Mouse (Mus musculus) neural tube, embryonic 14.5 days (tissue): ENCODE results near the gene Olfr49. TPM values are rescaled to one million over a fixed set of nuclear protein-coding genes. Genes with fewer than 3 reads are reported as not detected.

ENCODE experiments used
- ATAC-seq: fragments of 200-750 bp; cut with Nextera tagmentation; 2 replicates; pipeline ENCODE4 v1.8.0; 2017; ENCODE audit warnings: low read depth, mild to moderate bottlenecking, moderate TSS enrichment, moderate library complexity
- H3K27ac ChIP-seq: fragments of 300-500 bp; sonication (generic); 2 replicates; pipeline ENCODE4 v1.5.1; 2014; ENCODE audit warnings: low read depth, mild to moderate bottlenecking, control low read depth, low read length, moderate library complexity, mixed read lengths
- H3K27me3 ChIP-seq: fragments of 300-500 bp; sonication (generic); 2 replicates; pipeline ENCODE4 v1.6.1; 2014; ENCODE audit warnings: low read length; ENCODE audit not compliant: control insufficient read depth, insufficient read depth
- H3K36me3 ChIP-seq: fragments of 300-500 bp; sonication (generic); 2 replicates; pipeline ENCODE4 v1.6.1; 2014; ENCODE audit warnings: low read length, mixed read lengths; ENCODE audit not compliant: control insufficient read depth, insufficient read depth
- H3K4me1 ChIP-seq: fragments of 300-500 bp; sonication (generic); 2 replicates; pipeline ENCODE4 v1.6.1; 2014; ENCODE audit warnings: low read length; ENCODE audit not compliant: control insufficient read depth, insufficient read depth
- H3K4me2 ChIP-seq: fragments of 300-500 bp; sonication (generic); 2 replicates; pipeline ENCODE4 v1.6.1; 2014; ENCODE audit warnings: mild to moderate bottlenecking, low read depth, low read length, control low read depth
- H3K4me3 ChIP-seq: fragments of 300-500 bp; sonication (generic); 2 replicates; pipeline ENCODE4 v1.5.1; 2014; ENCODE audit warnings: low read depth, low read length, control low read depth, mixed read lengths
- H3K9ac ChIP-seq: fragments of 300-500 bp; sonication (generic); replicated peaks from 2 replicates; pipeline ENCODE4 v1.6.1; 2014; ENCODE audit warnings: low read depth, mild to moderate bottlenecking, control low read depth, low read length, mixed read lengths
- H3K9me3 ChIP-seq: fragments of 300-500 bp; sonication (generic); 2 replicates; pipeline ENCODE4 v1.6.1; 2016; ENCODE audit warnings: low read length; ENCODE audit not compliant: control insufficient read depth
- WGBS: fragments of 180-500 bp; shearing (Covaris S2); extraction: QIAGEN DNeasy Blood & Tissue Kit; methylation state at CpG from one replicate; pipeline ENCODE4 v1.1.7; 2014; 5-methylcytosine and 5-hydroxymethylcytosine counted together
- polyA plus RNA-seq: library from polyadenylated mRNA; unstranded; fragments of >200 nt; fragmentation: Nextera tagmentation; extraction: Ambion mirVana; gene quantifications from 2 replicates; pipeline ENCODE4 v1.2.1, GENCODE M21; 2014

The Olfr49 gene
- polyA plus RNA-seq, 1 experiment from 2014 or later, result not detected

DNA sequence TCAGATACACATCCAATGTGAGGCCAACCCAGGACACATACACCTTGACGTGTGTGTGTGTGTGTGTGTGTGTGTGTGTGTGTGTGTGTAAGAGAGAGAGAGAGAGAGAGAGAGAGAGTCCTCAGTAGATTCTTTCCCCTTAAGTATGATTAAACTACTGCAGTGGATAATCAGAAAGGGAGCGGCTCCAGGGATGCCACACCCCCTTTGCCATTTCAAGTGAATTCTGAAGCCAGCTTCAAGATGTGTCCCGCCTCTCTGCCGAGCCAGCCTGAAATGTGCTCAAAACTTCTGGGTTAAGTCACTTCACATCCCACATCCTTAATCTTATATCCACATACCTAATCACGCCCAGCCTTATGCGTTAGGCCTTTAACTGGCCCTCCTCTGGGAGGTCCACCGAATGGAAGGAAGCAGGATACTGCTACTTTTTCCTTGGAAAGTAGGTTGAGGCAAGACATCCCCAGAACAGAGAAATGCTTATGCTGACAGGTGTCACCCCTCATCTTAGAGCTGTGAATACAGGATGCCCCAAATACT is 26.5 kb downstream of the Olfr49 start:
- H3K27me3 ChIP-seq, result no peaks in the 10 kb centered on the region
- 0 out of 2 replicates have a peak, but pooled peaks cover 3% of the 10 kb centered on the region for H3K4me1 ChIP-seq
- no peak for ATAC-seq
- H3K27ac ChIP-seq, result no peak overlapping the region
- WGBS, result 72% methylated on average over 7 of the region's 7 CpGs
- no peaks in the 10 kb centered on the region for H3K36me3 ChIP-seq
- no peak overlapping the region for H3K9ac ChIP-seq
- no peak overlapping the region for H3K4me3 ChIP-seq
- no peak overlapping the region for H3K4me2 ChIP-seq
- H3K9me3 ChIP-seq, result no peaks in the 10 kb centered on the region

GRCm38 (mm10) chr14:54254670-54255202 is 30.0 kb downstream of the Olfr49 start:
- H3K36me3 ChIP-seq, result no peaks in the 10 kb centered on the region
- no peaks in the 10 kb centered on the region for H3K9me3 ChIP-seq
- no peak for ATAC-seq
- H3K4me2 ChIP-seq, result peak overlapping the region; percentile 50
- no peak overlapping the region for H3K27ac ChIP-seq
- 71% methylated on average over 12 of the region's 12 CpGs for WGBS
- no peak overlapping the region for H3K9ac ChIP-seq
- peak overlapping the region; percentile 69 for H3K4me3 ChIP-seq
- H3K4me1 ChIP-seq, result peaks cover 31% of the 10 kb centered on the region
- H3K27me3 ChIP-seq, result no peaks in the 10 kb centered on the region

- Histone ChIP-seq H3K4me3 (peak within 1 kb of the TSS; percentile 69), H3K4me2 (peak within 1 kb of the TSS; percentile 62), H3K4me1 (peaks cover 34% of the 10 kb centered on the region), H3K9me3 (no peaks in the 10 kb centered on the region), H3K9ac (peak within 1 kb of the TSS; percentile 63), H3K27me3 (no peaks in the 10 kb centered on the region), H3K36me3 (no peaks in the 10 kb centered on the region), H3K27ac (peak within 1 kb of the TSS; percentile 75)
- peak; percentile 100 for ATAC-seq
- under 1% methylated on average over 39 of the region's 39 CpGs for WGBS
Measured at GRCm38 (mm10) chr14:54253741-54254291, 30.9 kb downstream of the Olfr49 start, which contains the start of the genes Dad1 and Abhd4. Gene Dad1, minus strand, starts transcription at chr14:54254104. Gene Abhd4, plus strand, starts transcription at chr14:54254188.

DNA sequence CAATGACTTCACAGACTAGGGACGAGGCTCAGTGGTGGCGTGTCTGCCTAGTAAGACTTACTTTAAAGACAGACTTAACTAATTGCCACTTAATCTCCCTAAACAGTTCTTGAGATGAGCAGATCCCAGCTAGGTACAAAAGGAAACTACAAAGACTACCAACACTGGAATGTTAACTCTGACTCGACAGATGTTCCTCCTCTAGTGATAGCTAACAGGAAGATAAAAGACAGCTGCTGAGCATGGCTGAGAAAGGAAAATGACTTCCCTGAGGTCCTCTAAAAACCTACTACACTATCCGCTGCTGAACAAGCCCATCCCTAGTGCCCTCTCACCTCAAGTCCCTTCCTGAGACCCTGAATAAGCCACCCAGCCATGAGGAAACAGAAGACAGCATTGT is 34.6 kb downstream of the Olfr49 start:
- WGBS, result 32% methylated on average over 4 of the region's 4 CpGs
- H3K27me3 ChIP-seq, result no peaks in the 10 kb centered on the region
- no peak overlapping the region for H3K4me3 ChIP-seq
- H3K36me3 ChIP-seq, result no peaks in the 10 kb centered on the region
- H3K9ac ChIP-seq, result no peak overlapping the region
- H3K27ac ChIP-seq, result no peak overlapping the region
- H3K4me2 ChIP-seq, result peak overlapping the region; percentile 7; the same call in 1 of the 2 replicates
- no peaks in the 10 kb centered on the region for H3K9me3 ChIP-seq
- peaks cover 34% of the 10 kb centered on the region for H3K4me1 ChIP-seq
- no peak for ATAC-seq

DNA sequence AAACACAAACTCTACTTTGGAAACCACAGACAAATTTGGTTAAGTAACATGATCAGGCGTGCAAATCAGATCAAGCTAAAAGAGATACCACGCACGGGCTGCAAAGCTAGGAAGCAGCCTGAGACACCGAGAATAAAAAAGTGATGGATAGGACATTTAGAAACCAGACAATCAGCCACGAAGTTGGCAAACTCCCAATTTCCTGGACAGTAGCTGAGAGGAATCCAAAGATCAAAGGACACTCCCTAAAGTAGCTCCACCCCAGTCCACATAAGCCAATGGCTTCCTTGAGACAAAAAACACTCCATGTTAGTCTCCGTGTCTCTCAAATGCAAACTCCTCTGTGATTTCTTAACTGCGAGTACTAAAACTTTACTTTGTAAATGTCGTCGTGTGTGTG is 35.4 kb downstream of the Olfr49 start:
- H3K4me1 ChIP-seq, result peaks cover 34% of the 10 kb centered on the region

GRCm38 (mm10) chr14:54246232-54246631 is 38.5 kb downstream of the Olfr49 start:
- no peak for ATAC-seq
- Histone ChIP-seq H3K27ac (no peak overlapping the region), H3K9me3 (no peaks in the 10 kb centered on the region), H3K9ac (no peak overlapping the region), H3K4me1 (peaks cover 29% of the 10 kb centered on the region), H3K36me3 (peaks cover 14% of the 10 kb centered on the region), H3K4me3 (no peak overlapping the region), H3K4me2 (no peak overlapping the region), H3K27me3 (no peaks in the 10 kb centered on the region)
- WGBS, result 91% methylated on average over 3 of the region's 3 CpGs

More for the DNA sequence above, 35.4 kb downstream of the Olfr49 start:
- Histone ChIP-seq H3K36me3 (no peaks in the 10 kb centered on the region), H3K27me3 (no peaks in the 10 kb centered on the region), H3K4me3 (no peak overlapping the region), H3K27ac (no peak overlapping the region), H3K9me3 (no peaks in the 10 kb centered on the region), H3K9ac (no peak overlapping the region), H3K4me2 (peak overlapping the region; percentile 21; the same call in 1 of the 2 replicates)
- 59% methylated on average over 9 of the region's 9 CpGs for WGBS
- no peak for ATAC-seq

- no peak overlapping the region for H3K4me3 ChIP-seq
- H3K9me3 ChIP-seq, result no peaks in the 10 kb centered on the region
- no peak overlapping the region for H3K9ac ChIP-seq
- H3K27ac ChIP-seq, result peak overlapping the region; percentile 68; the same call in 1 of the 2 replicates
- peaks cover 21% of the 10 kb centered on the region for H3K36me3 ChIP-seq
- peaks cover 9% of the 10 kb centered on the region; the same call in 1 of the 2 replicates for H3K4me1 ChIP-seq
- no peaks in the 10 kb centered on the region for H3K27me3 ChIP-seq
- WGBS, result 10% methylated on average over 3 of the region's 3 CpGs
- ATAC-seq, result peak; percentile 82
- no peak overlapping the region for H3K4me2 ChIP-seq
Measured at GRCm38 (mm10) chr14:54244183-54244582, 40.6 kb downstream of the Olfr49 start.

GRCm38 (mm10) chr14:54240542-54240941 is 44.2 kb downstream of the Olfr49 start:
- Histone ChIP-seq H3K9me3 (no peaks in the 10 kb centered on the region), H3K4me1 (peaks cover 9% of the 10 kb centered on the region; the same call in 1 of the 2 replicates), H3K36me3 (peaks cover 21% of the 10 kb centered on the region), H3K27me3 (no peaks in the 10 kb centered on the region), H3K9ac (no peak overlapping the region), H3K4me3 (no peak overlapping the region), H3K27ac (no peak overlapping the region), H3K4me2 (no peak overlapping the region)
- 74% methylated on average over 5 of the region's 5 CpGs for WGBS
- no peak for ATAC-seq
